Mouse (Mus musculus): Measurements from ENCODE around the gene Polm. TPM values are rescaled to one million over a fixed set of nuclear protein-coding genes. Genes with fewer than 3 reads are reported as not detected.

Gene Polm
- polyA plus RNA-seq, 1 experiment from 2014 or later, result 7.0 TPM

GRCm38 (mm10) chr11:5877421-5877820, 39.6 kb upstream of the Polm start:
- peak overlapping the region; percentile 65 for H3K4me2 ChIP-seq (ENCODE audit: low read depth, low read length)
- H3K4me3 ChIP-seq (ENCODE audit: low read depth, low read length), result peak overlapping the region; percentile 63
- peak overlapping the region; percentile 71 for H3K9ac ChIP-seq (replicated peaks; ENCODE audit: low read length)
- WGBS, result 9% methylated on average over 5 of the region's 5 CpGs
- H3K27ac ChIP-seq (replicated peaks; ENCODE audit: low read depth, low read length), result no peak overlapping the region
- DNase-seq (ENCODE audit: low spot score) (no peak), ATAC-seq (replicated peaks; ENCODE audit: insufficient number of reproducible peaks, low FRiP score, low TSS enrichment, low read depth) (no peak)
- H3K27me3 ChIP-seq (ENCODE audit: control insufficient read depth, insufficient read depth, low read length), result no peaks in the 10 kb centered on the region
- peaks cover 10% of the 10 kb centered on the region for H3K36me3 ChIP-seq (replicated peaks; ENCODE audit: control insufficient read depth, insufficient read depth, low read depth, low read length)
- no peaks in the 10 kb centered on the region for H3K9me3 ChIP-seq (replicated peaks; ENCODE audit: control insufficient read depth, low read length)
- peaks cover 5% of the 10 kb centered on the region; the same call in 1 of the 2 replicates for H3K4me1 ChIP-seq (ENCODE audit: control insufficient read depth, insufficient read depth, low read length)

GRCm38 (mm10) chr11:5873192-5873591, 35.4 kb upstream of the Polm start:
- Histone ChIP-seq H3K4me2 (ENCODE audit: low read depth, low read length) (no peak overlapping the region), H3K4me1 (ENCODE audit: control insufficient read depth, insufficient read depth, low read length) (peaks cover 5% of the 10 kb centered on the region; the same call in 1 of the 2 replicates), H3K4me3 (ENCODE audit: low read depth, low read length) (no peak overlapping the region), H3K9me3 (replicated peaks; ENCODE audit: control insufficient read depth, low read length) (no peaks in the 10 kb centered on the region), H3K9ac (replicated peaks; ENCODE audit: low read length) (no peak overlapping the region), H3K27ac (replicated peaks; ENCODE audit: low read depth, low read length) (no peak overlapping the region), H3K27me3 (ENCODE audit: control insufficient read depth, insufficient read depth, low read length) (no peaks in the 10 kb centered on the region), H3K36me3 (replicated peaks; ENCODE audit: control insufficient read depth, insufficient read depth, low read depth, low read length) (peaks cover 10% of the 10 kb centered on the region)
- 94% methylated on average over 9 of the region's 9 CpGs for WGBS
- ATAC-seq (replicated peaks; ENCODE audit: insufficient number of reproducible peaks, low FRiP score, low TSS enrichment, low read depth) (no peak), DNase-seq (ENCODE audit: low spot score) (no peak)

GRCm38 (mm10) chr11:5872707-5873106, 34.9 kb upstream of the Polm start:
- Histone ChIP-seq H3K36me3 (replicated peaks; ENCODE audit: control insufficient read depth, insufficient read depth, low read depth, low read length) (peaks cover 10% of the 10 kb centered on the region), H3K9me3 (replicated peaks; ENCODE audit: control insufficient read depth, low read length) (no peaks in the 10 kb centered on the region), H3K27me3 (ENCODE audit: control insufficient read depth, insufficient read depth, low read length) (no peaks in the 10 kb centered on the region), H3K27ac (replicated peaks; ENCODE audit: low read depth, low read length) (no peak overlapping the region), H3K4me3 (ENCODE audit: low read depth, low read length) (no peak overlapping the region), H3K4me1 (ENCODE audit: control insufficient read depth, insufficient read depth, low read length) (peaks cover 5% of the 10 kb centered on the region; the same call in 1 of the 2 replicates), H3K4me2 (ENCODE audit: low read depth, low read length) (no peak overlapping the region), H3K9ac (replicated peaks; ENCODE audit: low read length) (no peak overlapping the region)
- no peak for ATAC-seq (replicated peaks; ENCODE audit: insufficient number of reproducible peaks, low FRiP score, low TSS enrichment, low read depth)
- WGBS, result 96% methylated on average over 11 of the region's 11 CpGs
- no peak for DNase-seq (ENCODE audit: low spot score)

- 92% methylated on average over 16 of the region's 16 CpGs for WGBS
These were observed 32.3 kb upstream of the Polm start for GRCm38 (mm10) chr11:5870069-5870468.

GRCm38 (mm10) chr11:5869331-5869730, 31.5 kb upstream of the Polm start:
- no peak overlapping the region for H3K9ac ChIP-seq (replicated peaks; ENCODE audit: low read length)
- no peak overlapping the region for H3K4me2 ChIP-seq (ENCODE audit: low read depth, low read length)
- no peak overlapping the region for H3K4me3 ChIP-seq (ENCODE audit: low read depth, low read length)
- peaks cover 10% of the 10 kb centered on the region for H3K36me3 ChIP-seq (replicated peaks; ENCODE audit: control insufficient read depth, insufficient read depth, low read depth, low read length)
- WGBS, result 93% methylated on average over 16 of the region's 16 CpGs
- no peaks in the 10 kb centered on the region for H3K4me1 ChIP-seq (ENCODE audit: control insufficient read depth, insufficient read depth, low read length)
- DNase-seq (ENCODE audit: low spot score) (no peak), ATAC-seq (replicated peaks; ENCODE audit: insufficient number of reproducible peaks, low FRiP score, low TSS enrichment, low read depth) (no peak)
- H3K27ac ChIP-seq (replicated peaks; ENCODE audit: low read depth, low read length), result no peak overlapping the region
- no peaks in the 10 kb centered on the region for H3K9me3 ChIP-seq (replicated peaks; ENCODE audit: control insufficient read depth, low read length)
- no peaks in the 10 kb centered on the region for H3K27me3 ChIP-seq (ENCODE audit: control insufficient read depth, insufficient read depth, low read length)

More at GRCm38 (mm10) chr11:5870069-5870468, 32.3 kb upstream of the Polm start:
- Histone ChIP-seq H3K4me2 (ENCODE audit: low read depth, low read length) (no peak overlapping the region), H3K4me1 (ENCODE audit: control insufficient read depth, insufficient read depth, low read length) (no peaks in the 10 kb centered on the region), H3K27me3 (ENCODE audit: control insufficient read depth, insufficient read depth, low read length) (no peaks in the 10 kb centered on the region), H3K9ac (replicated peaks; ENCODE audit: low read length) (no peak overlapping the region), H3K27ac (replicated peaks; ENCODE audit: low read depth, low read length) (no peak overlapping the region), H3K4me3 (ENCODE audit: low read depth, low read length) (no peak overlapping the region), H3K9me3 (replicated peaks; ENCODE audit: control insufficient read depth, low read length) (no peaks in the 10 kb centered on the region), H3K36me3 (replicated peaks; ENCODE audit: control insufficient read depth, insufficient read depth, low read depth, low read length) (peaks cover 10% of the 10 kb centered on the region)
- DNase-seq (ENCODE audit: low spot score) (no peak), ATAC-seq (replicated peaks; ENCODE audit: insufficient number of reproducible peaks, low FRiP score, low TSS enrichment, low read depth) (no peak)

GRCm38 (mm10) chr11:5868324-5868723, 30.5 kb upstream of the Polm start:
- DNase-seq (ENCODE audit: low spot score), result no peak
- H3K9ac ChIP-seq (replicated peaks; ENCODE audit: low read length), result no peak overlapping the region
- peaks cover 4% of the 10 kb centered on the region for H3K36me3 ChIP-seq (replicated peaks; ENCODE audit: control insufficient read depth, insufficient read depth, low read depth, low read length)
- no peak overlapping the region for H3K27ac ChIP-seq (replicated peaks; ENCODE audit: low read depth, low read length)
- H3K27me3 ChIP-seq (ENCODE audit: control insufficient read depth, insufficient read depth, low read length), result no peaks in the 10 kb centered on the region
- no peak for ATAC-seq (replicated peaks; ENCODE audit: insufficient number of reproducible peaks, low FRiP score, low TSS enrichment, low read depth)
- H3K4me2 ChIP-seq (ENCODE audit: low read depth, low read length), result no peak overlapping the region
- H3K4me3 ChIP-seq (ENCODE audit: low read depth, low read length), result no peak overlapping the region
- no peaks in the 10 kb centered on the region for H3K4me1 ChIP-seq (ENCODE audit: control insufficient read depth, insufficient read depth, low read length)
- WGBS, result 89% methylated on average over 11 of the region's 12 CpGs
- H3K9me3 ChIP-seq (replicated peaks; ENCODE audit: control insufficient read depth, low read length), result no peaks in the 10 kb centered on the region

- WGBS, result 93% methylated on average over 2 of the region's 2 CpGs
These were observed 29.4 kb upstream of the Polm start for GRCm38 (mm10) chr11:5867196-5867595.

GRCm38 (mm10) chr11:5862394-5863105, 24.7 kb upstream of the Polm start:
- peak overlapping the region; percentile 56 for H3K9ac ChIP-seq (replicated peaks; ENCODE audit: low read length)
- 24% methylated on average over 15 of the region's 15 CpGs for WGBS
- DNase-seq (ENCODE audit: low spot score), result no peak
- peaks cover 5% of the 10 kb centered on the region for H3K27me3 ChIP-seq (ENCODE audit: control insufficient read depth, insufficient read depth, low read length)
- peak overlapping the region; percentile 66 for H3K4me2 ChIP-seq (ENCODE audit: low read depth, low read length)
- peaks cover 2% of the 10 kb centered on the region; the same call in 1 of the 2 replicates for H3K4me1 ChIP-seq (ENCODE audit: control insufficient read depth, insufficient read depth, low read length)
- H3K9me3 ChIP-seq (replicated peaks; ENCODE audit: control insufficient read depth, low read length), result no peaks in the 10 kb centered on the region
- peak overlapping the region; percentile 35 for H3K4me3 ChIP-seq (ENCODE audit: low read depth, low read length)
- no peaks in the 10 kb centered on the region for H3K36me3 ChIP-seq (replicated peaks; ENCODE audit: control insufficient read depth, insufficient read depth, low read depth, low read length)
- no peak overlapping the region for H3K27ac ChIP-seq (replicated peaks; ENCODE audit: low read depth, low read length)
- no peak for ATAC-seq (replicated peaks; ENCODE audit: insufficient number of reproducible peaks, low FRiP score, low TSS enrichment, low read depth)

More at GRCm38 (mm10) chr11:5867196-5867595, 29.4 kb upstream of the Polm start:
- no peak overlapping the region for H3K4me2 ChIP-seq (ENCODE audit: low read depth, low read length)
- H3K9me3 ChIP-seq (replicated peaks; ENCODE audit: control insufficient read depth, low read length), result no peaks in the 10 kb centered on the region
- DNase-seq (ENCODE audit: low spot score) (no peak), ATAC-seq (replicated peaks; ENCODE audit: insufficient number of reproducible peaks, low FRiP score, low TSS enrichment, low read depth) (no peak)
- H3K27ac ChIP-seq (replicated peaks; ENCODE audit: low read depth, low read length), result no peak overlapping the region
- H3K36me3 ChIP-seq (replicated peaks; ENCODE audit: control insufficient read depth, insufficient read depth, low read depth, low read length), result no peaks in the 10 kb centered on the region; the same call in 1 of the 2 replicates
- H3K27me3 ChIP-seq (ENCODE audit: control insufficient read depth, insufficient read depth, low read length), result no peaks in the 10 kb centered on the region; the same call in 1 of the 2 replicates
- no peak overlapping the region for H3K4me3 ChIP-seq (ENCODE audit: low read depth, low read length)
- no peak overlapping the region for H3K9ac ChIP-seq (replicated peaks; ENCODE audit: low read length)
- H3K4me1 ChIP-seq (ENCODE audit: control insufficient read depth, insufficient read depth, low read length), result no peaks in the 10 kb centered on the region; the same call in 1 of the 2 replicates

Measured in embryonic facial prominence, embryonic 11.5 days (tissue).